Mouse (Mus musculus): ENCODE measurements around the gene Prkaa2. TPM values are rescaled to one million over a fixed set of nuclear protein-coding genes. Genes with fewer than 3 reads are reported as not detected.

The Prkaa2 gene
- polyA plus RNA-seq, 1 experiment from 2014 or later: 1.7 TPM

GRCm38 (mm10) chr4:104993140-104993874, 116.4 kb downstream of the Prkaa2 start:
- H3K9me3 ChIP-seq: no peaks in the 10 kb centered on the region
- H3K27ac ChIP-seq: no peak overlapping the region
- peaks cover 7% of the 10 kb centered on the region for H3K4me1 ChIP-seq
- H3K4me3 ChIP-seq: no peak overlapping the region
- no peaks in the 10 kb centered on the region for H3K27me3 ChIP-seq (ENCODE audit: poor library complexity, severe bottlenecking)
- 93% methylated on average over 10 of the region's 10 CpGs for WGBS
- no peak for DNase-seq (ENCODE audit: extremely low spot score, low spot score)
- H3K36me3 ChIP-seq (replicated peaks): no peaks in the 10 kb centered on the region

GRCm38 (mm10) chr4:104992271-104992670, 117.4 kb downstream of the Prkaa2 start:
- peaks cover 7% of the 10 kb centered on the region for H3K4me1 ChIP-seq
- no peaks in the 10 kb centered on the region for H3K27me3 ChIP-seq (ENCODE audit: poor library complexity, severe bottlenecking)
- H3K27ac ChIP-seq: no peak overlapping the region
- DNase-seq (ENCODE audit: extremely low spot score, low spot score): no peak
- H3K9me3 ChIP-seq: no peaks in the 10 kb centered on the region
- no peak overlapping the region for H3K4me3 ChIP-seq
- WGBS: 94% methylated on average over 3 of the region's 3 CpGs
- H3K36me3 ChIP-seq (replicated peaks): no peaks in the 10 kb centered on the region

GRCm38 (mm10) chr4:104990686-104991085, 119.0 kb downstream of the Prkaa2 start:
- WGBS: 89% methylated on average over 3 of the region's 3 CpGs
- peaks cover 7% of the 10 kb centered on the region for H3K4me1 ChIP-seq
- H3K36me3 ChIP-seq (replicated peaks): no peaks in the 10 kb centered on the region
- H3K4me3 ChIP-seq: no peak overlapping the region
- H3K9me3 ChIP-seq: no peaks in the 10 kb centered on the region
- H3K27ac ChIP-seq: no peak overlapping the region
- H3K27me3 ChIP-seq (ENCODE audit: poor library complexity, severe bottlenecking): no peaks in the 10 kb centered on the region
- DNase-seq (ENCODE audit: extremely low spot score, low spot score): no peak

- Histone ChIP-seq H3K36me3 (replicated peaks) (no peaks in the 10 kb centered on the region), H3K27ac (no peak overlapping the region), H3K9me3 (no peaks in the 10 kb centered on the region), H3K27me3 (ENCODE audit: poor library complexity, severe bottlenecking) (no peaks in the 10 kb centered on the region), H3K4me1 (peaks cover 7% of the 10 kb centered on the region), H3K4me3 (no peak overlapping the region)
- no peak for DNase-seq (ENCODE audit: extremely low spot score, low spot score)
- WGBS: 93% methylated on average over 6 of the region's 6 CpGs
Observed at GRCm38 (mm10) chr4:104990016-104990415, 119.7 kb downstream of the Prkaa2 start.

- Histone ChIP-seq H3K27me3 (ENCODE audit: poor library complexity, severe bottlenecking) (no peaks in the 10 kb centered on the region), H3K4me1 (peaks cover 7% of the 10 kb centered on the region), H3K9me3 (no peaks in the 10 kb centered on the region), H3K27ac (no peak overlapping the region), H3K4me3 (no peak overlapping the region), H3K36me3 (replicated peaks) (no peaks in the 10 kb centered on the region)
- 90% methylated on average over 7 of the region's 7 CpGs for WGBS
- no peak for DNase-seq (ENCODE audit: extremely low spot score, low spot score)
Observed at GRCm38 (mm10) chr4:104988709-104989108, 121.0 kb downstream of the Prkaa2 start.

GRCm38 (mm10) chr4:104988102-104988501, 121.6 kb downstream of the Prkaa2 start:
- WGBS: 87% methylated on average over 5 of the region's 5 CpGs
- H3K4me3 ChIP-seq: no peak overlapping the region
- no peak overlapping the region for H3K27ac ChIP-seq

GRCm38 (mm10) chr4:104987631-104988030, 122.1 kb downstream of the Prkaa2 start:
- Histone ChIP-seq H3K4me1 (peaks cover 6% of the 10 kb centered on the region), H3K27ac (no peak overlapping the region), H3K27me3 (ENCODE audit: poor library complexity, severe bottlenecking) (no peaks in the 10 kb centered on the region), H3K36me3 (replicated peaks) (no peaks in the 10 kb centered on the region), H3K4me3 (no peak overlapping the region), H3K9me3 (no peaks in the 10 kb centered on the region)
- no peak for DNase-seq (ENCODE audit: extremely low spot score, low spot score)
- WGBS: 90% methylated on average over 7 of the region's 7 CpGs

More at GRCm38 (mm10) chr4:104988102-104988501, 121.6 kb downstream of the Prkaa2 start:
- Histone ChIP-seq H3K4me1 (peaks cover 7% of the 10 kb centered on the region), H3K9me3 (no peaks in the 10 kb centered on the region), H3K27me3 (ENCODE audit: poor library complexity, severe bottlenecking) (no peaks in the 10 kb centered on the region), H3K36me3 (replicated peaks) (no peaks in the 10 kb centered on the region)
- DNase-seq (ENCODE audit: extremely low spot score, low spot score): no peak

- Histone ChIP-seq H3K4me1 (no peaks in the 10 kb centered on the region), H3K27ac (no peak overlapping the region), H3K9me3 (no peaks in the 10 kb centered on the region), H3K36me3 (replicated peaks) (no peaks in the 10 kb centered on the region), H3K27me3 (ENCODE audit: poor library complexity, severe bottlenecking) (no peaks in the 10 kb centered on the region), H3K4me3 (no peak overlapping the region)
- no peak for DNase-seq (ENCODE audit: extremely low spot score, low spot score)
- WGBS: 93% methylated on average over 5 of the region's 5 CpGs
Observed at GRCm38 (mm10) chr4:104985960-104986632, 123.6 kb downstream of the Prkaa2 start.

Other genes starting within 250 kb of the Prkaa2 start
- not detected in 2 replicates for gene C8a, start 233.5 kb downstream of the Prkaa2 start, polyA plus RNA-seq (2016; fragmentation: Nextera tagmentation; extraction: Ambion mirVana)
- 0.09 and 0.15 TPM in 2 replicates for gene Fyb2, start 196.4 kb downstream of the Prkaa2 start, polyA plus RNA-seq (2016; fragmentation: Nextera tagmentation; extraction: Ambion mirVana)
- 57.2 and 59.4 TPM in 2 replicates for gene Plpp3, start 47.5 kb upstream of the Prkaa2 start, polyA plus RNA-seq (2016; fragmentation: Nextera tagmentation; extraction: Ambion mirVana)